Mouse (Mus musculus): ENCODE measurements at regions not wholly inside any gene's neighbourhood (a gene's known extent, or its start where the extent isn't known, plus 50 kb on each side); places are given as distances from the start of the nearest gene placed in this dataset.

DNA sequence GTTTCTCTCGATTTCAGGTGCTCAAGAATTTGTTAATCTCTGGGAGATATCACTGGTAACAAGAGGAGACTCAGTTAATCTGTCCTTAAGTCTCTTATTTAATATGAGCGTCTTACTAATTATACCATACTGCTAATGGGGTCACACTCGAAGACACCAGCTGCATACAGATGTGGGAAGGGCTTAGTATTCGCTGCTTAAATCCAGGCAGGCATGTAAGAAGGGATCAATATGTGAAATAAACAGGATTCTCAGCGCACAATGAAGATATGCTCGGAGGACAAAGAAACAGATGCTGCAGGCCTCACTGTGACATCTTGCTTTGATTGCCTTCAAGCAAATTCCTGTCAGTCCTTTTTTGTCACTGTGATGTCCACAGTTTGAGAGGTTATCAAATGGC lies 108.3 kb downstream of the Zwint start:
- 73% methylated on average over 6 of the region's 6 CpGs for WGBS
- no peaks in the 10 kb centered on the region for H3K9me3 ChIP-seq (ENCODE audit: control insufficient read depth, low read length)
- H3K27me3 ChIP-seq (ENCODE audit: control insufficient read depth, insufficient read depth, low read length) = no peaks in the 10 kb centered on the region
- H3K4me1 ChIP-seq (ENCODE audit: control insufficient read depth in 2 of 2, insufficient read depth in 2 of 2, low read length in 2 of 2) = no peaks in the 10 kb centered on the region
- no peak overlapping the region for H3K4me3 ChIP-seq (ENCODE audit: control insufficient read depth in 1 of 2, insufficient read depth in 1 of 2, low read depth in 1 of 2, low read length in 2 of 2)
- no peaks in the 10 kb centered on the region for H3K36me3 ChIP-seq (ENCODE audit: control insufficient read depth, insufficient read depth, low read length)
- H3K27ac ChIP-seq (replicated peaks in 1 of 2; ENCODE audit: control insufficient read depth in 1 of 2, insufficient read depth in 1 of 2, low read depth in 2 of 2, low read length in 2 of 2) = no peak overlapping the region
- H3K9ac ChIP-seq (ENCODE audit: low read length) = no peak overlapping the region
- ATAC-seq (ENCODE audit: insufficient number of reproducible peaks, insufficient read depth, low FRiP score, low read depth) = no peak
- H3K4me2 ChIP-seq (ENCODE audit: low read length) = no peak overlapping the region

DNA sequence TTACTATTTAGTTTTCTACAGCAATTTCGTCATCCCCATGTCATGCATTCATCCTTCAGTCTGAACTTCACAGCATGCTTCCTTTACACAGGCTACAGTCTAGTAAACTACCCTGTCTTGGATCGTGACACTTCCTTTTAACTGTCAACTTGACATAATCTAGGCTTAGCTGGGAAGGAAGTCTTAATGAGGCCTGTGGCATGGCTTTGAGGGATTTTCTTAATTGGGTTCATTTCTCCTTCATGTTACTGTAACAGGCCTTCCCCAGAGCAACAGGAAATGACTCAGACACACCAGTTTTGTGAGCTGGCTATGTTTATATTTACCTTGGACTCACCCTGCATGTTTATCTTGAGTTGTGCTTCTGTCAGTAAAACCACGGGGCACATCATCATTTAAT lies 123.7 kb downstream of the Zwint start:
- Histone ChIP-seq H3K9ac (ENCODE audit: low read length) (no peak overlapping the region), H3K27me3 (ENCODE audit: control insufficient read depth, insufficient read depth, low read length) (no peaks in the 10 kb centered on the region), H3K4me3 (ENCODE audit: control insufficient read depth in 1 of 2, insufficient read depth in 1 of 2, low read depth in 1 of 2, low read length in 2 of 2) (no peak overlapping the region), H3K4me1 (ENCODE audit: control insufficient read depth in 2 of 2, insufficient read depth in 2 of 2, low read length in 2 of 2) (no peaks in the 10 kb centered on the region), H3K4me2 (ENCODE audit: low read length) (no peak overlapping the region), H3K9me3 (ENCODE audit: control insufficient read depth, low read length) (no peaks in the 10 kb centered on the region), H3K27ac (replicated peaks in 1 of 2; ENCODE audit: control insufficient read depth in 1 of 2, insufficient read depth in 1 of 2, low read depth in 2 of 2, low read length in 2 of 2) (no peak overlapping the region), H3K36me3 (ENCODE audit: control insufficient read depth, insufficient read depth, low read length) (no peaks in the 10 kb centered on the region)
- peak; percentile 54; the same call in 1 of the 2 replicates for ATAC-seq (ENCODE audit: insufficient number of reproducible peaks, insufficient read depth, low FRiP score, low read depth)
- WGBS = 33% methylated on average over 3 of the region's 3 CpGs

DNA sequence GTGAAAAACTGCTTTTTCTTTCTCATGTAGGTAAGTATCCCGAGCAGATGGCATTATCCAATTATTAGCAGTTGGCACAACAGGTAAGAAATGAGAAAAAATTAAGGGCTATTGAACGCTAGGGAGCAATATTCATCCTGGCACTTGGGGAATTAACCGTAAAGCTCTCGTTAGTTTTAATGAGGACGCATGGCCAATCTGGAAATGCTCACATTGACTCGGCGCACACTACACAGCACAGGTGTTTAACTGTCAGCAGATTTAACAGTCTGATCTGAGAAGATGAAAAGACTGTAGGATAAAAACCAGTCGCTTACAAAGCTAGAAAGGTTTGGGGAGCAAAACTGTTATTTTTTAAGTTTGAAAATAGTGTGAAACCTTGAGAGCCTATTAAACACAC lies 157.0 kb downstream of the Zwint start:
- no peak overlapping the region for H3K4me3 ChIP-seq (ENCODE audit: control insufficient read depth in 1 of 2, insufficient read depth in 1 of 2, low read depth in 1 of 2, low read length in 2 of 2)

DNA sequence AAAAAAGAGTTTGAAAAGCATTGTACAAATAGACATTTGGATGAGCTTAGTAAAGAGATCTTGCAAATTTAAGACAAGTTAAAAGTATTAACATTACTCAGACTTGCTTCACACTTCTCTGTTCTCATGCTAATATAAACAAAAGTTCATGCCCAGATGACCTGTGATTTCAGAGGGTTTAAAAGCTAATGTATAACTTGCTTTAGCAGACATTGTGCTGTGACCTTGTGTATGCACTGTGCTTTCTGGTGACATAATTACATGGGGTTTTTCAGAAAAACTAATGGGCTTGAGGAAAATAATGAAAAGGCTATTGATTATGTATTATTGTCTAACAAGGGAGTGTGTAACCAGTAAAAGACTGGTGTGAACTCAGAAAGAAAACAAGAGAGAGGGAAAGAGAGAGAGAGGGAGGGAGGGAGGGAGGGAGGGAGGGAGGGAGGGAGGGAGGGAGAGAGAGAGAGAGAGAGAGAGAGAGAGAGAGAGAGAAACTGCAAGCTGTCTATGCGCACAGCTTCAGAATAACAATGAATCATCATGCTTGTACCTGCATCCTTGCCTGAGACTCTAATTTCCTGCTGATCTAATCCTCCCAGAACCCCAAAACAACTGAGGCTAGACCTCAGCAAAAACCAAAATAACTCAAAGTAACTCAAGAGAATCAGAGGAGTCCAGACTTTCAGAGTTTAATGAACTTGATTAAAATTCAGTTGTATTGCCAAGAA lies 192.9 kb downstream of the Zwint start:
- H3K4me3 ChIP-seq (ENCODE audit: control insufficient read depth in 1 of 2, insufficient read depth in 1 of 2, low read depth in 1 of 2, low read length in 2 of 2) = no peak overlapping the region
- no peak for ATAC-seq (ENCODE audit: insufficient number of reproducible peaks, insufficient read depth, low FRiP score, low read depth)
- no peak overlapping the region for H3K27ac ChIP-seq (replicated peaks in 1 of 2; ENCODE audit: control insufficient read depth in 1 of 2, insufficient read depth in 1 of 2, low read depth in 2 of 2, low read length in 2 of 2)
- WGBS = 53% methylated on average over 1 of the region's 1 CpGs
- no peak overlapping the region for H3K9ac ChIP-seq (ENCODE audit: low read length)
- H3K4me1 ChIP-seq (ENCODE audit: control insufficient read depth in 2 of 2, insufficient read depth in 2 of 2, low read length in 2 of 2) = no peaks in the 10 kb centered on the region
- H3K4me2 ChIP-seq (ENCODE audit: low read length) = no peak overlapping the region
- no peaks in the 10 kb centered on the region for H3K36me3 ChIP-seq (ENCODE audit: control insufficient read depth, insufficient read depth, low read length)
- H3K9me3 ChIP-seq (ENCODE audit: control insufficient read depth, low read length) = no peaks in the 10 kb centered on the region
- no peaks in the 10 kb centered on the region for H3K27me3 ChIP-seq (ENCODE audit: control insufficient read depth, insufficient read depth, low read length)

More for the DNA sequence above, 157.0 kb downstream of the Zwint start:
- Histone ChIP-seq H3K9ac (ENCODE audit: low read length) (no peak overlapping the region), H3K4me2 (ENCODE audit: low read length) (no peak overlapping the region), H3K27me3 (ENCODE audit: control insufficient read depth, insufficient read depth, low read length) (no peaks in the 10 kb centered on the region), H3K4me1 (ENCODE audit: control insufficient read depth in 2 of 2, insufficient read depth in 2 of 2, low read length in 2 of 2) (no peaks in the 10 kb centered on the region), H3K9me3 (ENCODE audit: control insufficient read depth, low read length) (no peaks in the 10 kb centered on the region), H3K36me3 (ENCODE audit: control insufficient read depth, insufficient read depth, low read length) (no peaks in the 10 kb centered on the region), H3K27ac (replicated peaks in 1 of 2; ENCODE audit: control insufficient read depth in 1 of 2, insufficient read depth in 1 of 2, low read depth in 2 of 2, low read length in 2 of 2) (no peak overlapping the region)
- no peak for ATAC-seq (ENCODE audit: insufficient number of reproducible peaks, insufficient read depth, low FRiP score, low read depth)
- 90% methylated on average over 8 of the region's 8 CpGs for WGBS

DNA sequence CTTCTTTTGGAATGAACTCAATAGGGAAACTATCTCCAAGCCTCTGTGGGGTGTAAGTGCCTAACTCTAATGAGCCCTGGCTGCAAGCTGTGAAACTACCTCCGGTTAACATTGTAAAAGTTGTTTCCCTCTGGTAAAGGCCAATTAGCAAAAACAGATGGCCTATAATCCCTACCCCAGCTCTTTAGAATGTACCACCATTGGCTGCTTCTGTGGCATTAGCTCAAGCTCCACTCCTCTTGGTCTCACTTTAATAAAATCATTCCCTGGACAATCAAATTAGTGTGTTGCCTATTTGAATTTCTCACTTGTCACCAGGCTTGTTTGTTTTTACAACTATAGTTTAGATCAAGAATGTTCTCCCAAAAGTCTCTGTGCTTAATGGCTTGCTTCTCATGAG lies 213.3 kb downstream of the Zwint start:
- no peak overlapping the region for H3K9ac ChIP-seq (ENCODE audit: low read length)
- no peaks in the 10 kb centered on the region for H3K9me3 ChIP-seq (ENCODE audit: control insufficient read depth, low read length)
- H3K27me3 ChIP-seq (ENCODE audit: control insufficient read depth, insufficient read depth, low read length) = no peaks in the 10 kb centered on the region
- H3K36me3 ChIP-seq (ENCODE audit: control insufficient read depth, insufficient read depth, low read length) = no peaks in the 10 kb centered on the region
- no peaks in the 10 kb centered on the region for H3K4me1 ChIP-seq (ENCODE audit: control insufficient read depth in 2 of 2, insufficient read depth in 2 of 2, low read length in 2 of 2)
- no peak overlapping the region for H3K4me3 ChIP-seq (ENCODE audit: control insufficient read depth in 1 of 2, insufficient read depth in 1 of 2, low read depth in 1 of 2, low read length in 2 of 2)
- no peak overlapping the region for H3K4me2 ChIP-seq (ENCODE audit: low read length)
- WGBS = 48% methylated on average over 1 of the region's 1 CpGs
- no peak for ATAC-seq (ENCODE audit: insufficient number of reproducible peaks, insufficient read depth, low FRiP score, low read depth)
- H3K27ac ChIP-seq (replicated peaks in 1 of 2; ENCODE audit: control insufficient read depth in 1 of 2, insufficient read depth in 1 of 2, low read depth in 2 of 2, low read length in 2 of 2) = no peak overlapping the region
